Mouse (Mus musculus): ENCODE results near the gene Gm9837. TPM values are rescaled to one million over a fixed set of nuclear protein-coding genes. Genes with fewer than 3 reads are reported as not detected.

Gm9837 gene
- total RNA-seq, 1 experiment: not detected

GRCm38 (mm10) chr11:53491954-53492401 is 21.7 kb upstream of the Gm9837 start:
- Histone ChIP-seq H3K9ac (ENCODE audit: insufficient read depth, low read depth, low read length, poor library complexity, severe bottlenecking) (no peak overlapping the region), H3K4me1 (ENCODE audit: control insufficient read depth in 2 of 2, insufficient read depth in 2 of 2, low read length in 2 of 2, poor library complexity in 1 of 2) (peaks cover 0 to 3% of the 10 kb centered on the region in 2 experiments; a peak in 1 of 4 replicates), H3K36me3 (ENCODE audit: control insufficient read depth, insufficient read depth, low read length, poor library complexity, severe bottlenecking) (no peaks in the 10 kb centered on the region), H3K27ac (ENCODE audit: insufficient read depth, low read depth, low read length, poor library complexity, severe bottlenecking) (no peak overlapping the region), H3K9me3 (ENCODE audit: control insufficient read depth, insufficient read depth, low read depth, low read length) (no peaks in the 10 kb centered on the region), H3K4me3 (ENCODE audit: insufficient read depth in 1 of 2, low read depth in 1 of 2, low read length in 2 of 2, poor library complexity in 1 of 2, severe bottlenecking in 1 of 2) (no peak overlapping the region)
- in situ Hi-C loops (cut with MboI; ENCODE audit: low sequenced_read_pairs in 2 of 2, unreplicated experiment in 2 of 2): no loop called here
- no peak for TF ChIP-seq MAFK (IDR thresholded peaks at IDR 0.05; ENCODE audit: insufficient read depth, low read depth, low read length)
- TF ChIP-seq HCFC1 (IDR thresholded peaks at IDR 0.05; ENCODE audit: borderline replicate concordance, insufficient read depth, low read length): no peak
- TF ChIP-seq ZNF384 (IDR thresholded peaks at IDR 0.05; ENCODE audit: low read depth, low read length): no peak
- DNase-seq (ENCODE audit: low read depth, low spot score): no peak

DNA sequence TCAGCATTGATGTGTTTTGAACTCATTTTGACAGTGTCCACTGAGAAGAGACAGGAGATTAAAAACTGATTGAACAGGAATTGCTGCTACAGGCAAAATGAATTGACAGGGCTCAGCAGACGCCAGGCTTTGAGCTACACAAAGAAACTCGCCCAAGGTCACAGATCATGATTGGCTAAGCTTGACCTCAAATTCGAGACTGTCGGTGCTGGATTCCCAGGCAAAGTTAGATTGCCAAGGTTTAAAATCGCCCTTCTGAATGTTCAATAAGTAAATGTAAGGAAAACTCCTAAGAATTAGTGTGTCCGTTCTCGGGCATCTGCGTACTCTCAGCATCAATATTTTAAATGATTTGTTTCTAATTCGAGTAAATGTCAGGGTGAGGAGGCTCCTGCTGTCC is 19.1 kb upstream of the Gm9837 start:
- Histone ChIP-seq H3K36me3 (ENCODE audit: control insufficient read depth, insufficient read depth, low read length, poor library complexity, severe bottlenecking) (no peaks in the 10 kb centered on the region), H3K4me1 (ENCODE audit: control insufficient read depth in 2 of 2, insufficient read depth in 2 of 2, low read length in 2 of 2, poor library complexity in 1 of 2) (peaks cover 0 to 5% of the 10 kb centered on the region in 2 experiments; a peak in 1 of 4 replicates), H3K9me3 (ENCODE audit: control insufficient read depth, insufficient read depth, low read depth, low read length) (no peaks in the 10 kb centered on the region), H3K9ac (ENCODE audit: insufficient read depth, low read depth, low read length, poor library complexity, severe bottlenecking) (no peak overlapping the region), H3K4me3 (ENCODE audit: insufficient read depth in 1 of 2, low read depth in 1 of 2, low read length in 2 of 2, poor library complexity in 1 of 2, severe bottlenecking in 1 of 2) (no peak overlapping the region), H3K27ac (ENCODE audit: insufficient read depth, low read depth, low read length, poor library complexity, severe bottlenecking) (no peak overlapping the region)
- no peak for DNase-seq (ENCODE audit: low read depth, low spot score)
- in situ Hi-C loops (cut with MboI; ENCODE audit: low sequenced_read_pairs in 2 of 2, unreplicated experiment in 2 of 2): no loop called here
- TF ChIP-seq ZC3H11A (IDR thresholded peaks at IDR 0.05; ENCODE audit: borderline replicate concordance, low read depth, low read length) (no peak), ZNF384 (IDR thresholded peaks at IDR 0.05; ENCODE audit: low read depth, low read length) (no peak), CHD2 (IDR thresholded peaks at IDR 0.05; ENCODE audit: low read depth, low read length) (no peak), HCFC1 (IDR thresholded peaks at IDR 0.05; ENCODE audit: borderline replicate concordance, insufficient read depth, low read length) (no peak), MAFK (IDR thresholded peaks at IDR 0.05; ENCODE audit: insufficient read depth, low read depth, low read length) (no peak)

- DNase-seq (ENCODE audit: low read depth, low spot score): no peak
- Histone ChIP-seq H3K4me1 (ENCODE audit: control insufficient read depth in 2 of 2, insufficient read depth in 2 of 2, low read length in 2 of 2, poor library complexity in 1 of 2) (peaks cover 0 to 5% of the 10 kb centered on the region in 2 experiments; a peak in 1 of 4 replicates), H3K9me3 (ENCODE audit: control insufficient read depth, insufficient read depth, low read depth, low read length) (no peaks in the 10 kb centered on the region), H3K9ac (ENCODE audit: insufficient read depth, low read depth, low read length, poor library complexity, severe bottlenecking) (no peak overlapping the region), H3K4me3 (ENCODE audit: insufficient read depth in 1 of 2, low read depth in 1 of 2, low read length in 2 of 2, poor library complexity in 1 of 2, severe bottlenecking in 1 of 2) (no peak overlapping the region), H3K36me3 (ENCODE audit: control insufficient read depth, insufficient read depth, low read length, poor library complexity, severe bottlenecking) (no peaks in the 10 kb centered on the region), H3K27ac (ENCODE audit: insufficient read depth, low read depth, low read length, poor library complexity, severe bottlenecking) (no peak overlapping the region)
- in situ Hi-C loops (cut with MboI; ENCODE audit: low sequenced_read_pairs in 2 of 2, unreplicated experiment in 2 of 2): no loop called here
- TF ChIP-seq ZNF384 (IDR thresholded peaks at IDR 0.05; ENCODE audit: low read depth, low read length) (no peak), ZC3H11A (IDR thresholded peaks at IDR 0.05; ENCODE audit: borderline replicate concordance, low read depth, low read length) (0 out of 2 replicates have a peak, but pooled peaks have one; percentile 26)
Measured at GRCm38 (mm10) chr11:53489007-53489406, 18.7 kb upstream of the Gm9837 start.

DNA sequence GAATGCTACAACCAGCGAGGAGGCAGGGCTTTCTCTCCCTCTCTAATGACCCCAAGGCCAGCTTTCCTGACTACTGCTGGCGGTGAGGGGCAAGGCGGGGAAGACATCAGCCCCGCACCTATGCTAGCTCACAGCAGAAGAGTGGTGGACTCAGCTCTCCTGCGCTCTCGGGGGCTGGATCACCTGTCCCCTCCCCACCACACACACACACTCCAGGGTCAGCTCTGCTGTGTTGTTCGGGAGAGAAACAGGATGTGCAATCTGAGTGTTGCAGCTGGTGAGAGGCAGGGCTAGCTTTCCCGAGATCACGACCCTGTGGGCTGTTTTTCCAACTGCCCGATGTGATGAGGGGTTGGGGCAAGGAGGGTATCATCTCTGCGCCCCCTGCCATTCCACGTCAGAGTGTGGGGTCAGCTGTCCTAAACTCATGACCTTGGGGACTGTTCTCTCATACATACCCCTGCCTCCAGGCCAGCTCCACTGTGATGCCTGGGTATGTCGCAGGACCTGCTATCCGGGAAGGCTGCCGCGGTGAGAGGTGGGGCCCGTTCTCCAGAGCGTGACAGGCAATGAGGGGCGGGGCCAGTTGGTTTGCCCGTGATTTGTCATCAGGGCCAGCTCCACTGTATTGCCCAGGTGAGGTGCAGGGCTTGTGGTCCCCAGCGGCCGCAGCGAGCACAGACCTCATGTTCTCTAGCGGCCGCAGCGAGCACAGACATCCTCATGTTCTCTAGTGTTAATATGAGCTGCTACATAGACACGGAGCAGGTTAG is 16.7 kb upstream of the Gm9837 start:
- no peak overlapping the region for H3K9ac ChIP-seq (ENCODE audit: insufficient read depth, low read depth, low read length, poor library complexity, severe bottlenecking)
- H3K4me1 ChIP-seq (ENCODE audit: control insufficient read depth in 2 of 2, insufficient read depth in 2 of 2, low read length in 2 of 2, poor library complexity in 1 of 2): peaks cover 0 to 5% of the 10 kb centered on the region in 2 experiments; a peak in 1 of 4 replicates
- H3K36me3 ChIP-seq (ENCODE audit: control insufficient read depth, insufficient read depth, low read length, poor library complexity, severe bottlenecking): no peaks in the 10 kb centered on the region
- no peak for DNase-seq (ENCODE audit: low read depth, low spot score)
- TF ChIP-seq CHD2 (IDR thresholded peaks at IDR 0.05; ENCODE audit: low read depth, low read length) (no peak), HCFC1 (IDR thresholded peaks at IDR 0.05; ENCODE audit: borderline replicate concordance, insufficient read depth, low read length) (no peak), MAFK (IDR thresholded peaks at IDR 0.05; ENCODE audit: insufficient read depth, low read depth, low read length) (no peak), ZC3H11A (IDR thresholded peaks at IDR 0.05; ENCODE audit: borderline replicate concordance, low read depth, low read length) (no peak), ZNF384 (IDR thresholded peaks at IDR 0.05; ENCODE audit: low read depth, low read length) (no peak)
- no peak overlapping the region for H3K27ac ChIP-seq (ENCODE audit: insufficient read depth, low read depth, low read length, poor library complexity, severe bottlenecking)
- peak overlapping the region; percentile 4 to 36; a peak in 2 of 4 replicates for H3K4me3 ChIP-seq (ENCODE audit: insufficient read depth in 1 of 2, low read depth in 1 of 2, low read length in 2 of 2, poor library complexity in 1 of 2, severe bottlenecking in 1 of 2)
- H3K9me3 ChIP-seq (ENCODE audit: control insufficient read depth, insufficient read depth, low read depth, low read length): no peaks in the 10 kb centered on the region
- in situ Hi-C loops (cut with MboI; ENCODE audit: low sequenced_read_pairs in 2 of 2, unreplicated experiment in 2 of 2): no loop called here
